ENCODE assay signal across 9 mouse cellular contexts in genomic region chr1:78846471-78846870, GRCm38 (mm10). TPM values are rescaled to one million over a fixed set of nuclear protein-coding genes. Genes with fewer than 3 reads are reported as not detected.
DNase-seq lines count a peak whose midpoint lies in the region; ATAC-seq and TF ChIP-seq lines count a peak whose summit lies in the region.
"Had no signal": no experiment of that assay in that cellular context is flagged by ENCODE, and none has a peak within 500 bp of the region (broad histone marks: within the 10 kb centered on the region; RNA-seq: fewer than 3 reads in every experiment).

No protein-coding gene starts in this region.

- TF ChIP-seq POLR2A in CH12.LX (IDR thresholded peaks at IDR 0.05; ENCODE audit: low read depth, low read length), result no peak

- H3K9me3 ChIP-seq in kidney, embryonic 15.5 days (replicated peaks), result no peaks in the 10 kb centered on the region
- no peaks in the 10 kb centered on the region for H3K9me3 ChIP-seq in CH12.LX (replicated peaks; ENCODE audit: low read length)
- H3K9me3 ChIP-seq in heart, postnatal 0 days (replicated peaks; ENCODE audit: control insufficient read depth, low read length), result no peaks in the 10 kb centered on the region
- H3K9me3 ChIP-seq: limb, embryonic 15.5 days had no signal

- H3K9ac ChIP-seq in kidney, embryonic 15.5 days, result no peak overlapping the region
- no peak overlapping the region for H3K9ac ChIP-seq in CH12.LX (ENCODE audit: insufficient read depth, low read depth)
- no peak overlapping the region for H3K9ac ChIP-seq in heart, postnatal 0 days (replicated peaks; ENCODE audit: low read depth, low read length)
- H3K9ac ChIP-seq: limb, embryonic 15.5 days had no signal

- no peaks in the 10 kb centered on the region for H3K79me2 ChIP-seq in CH12.LX (replicated peaks; ENCODE audit: control insufficient read depth, extremely low read depth, insufficient read depth, poor library complexity, severe bottlenecking)

- H3K36me3 ChIP-seq in kidney, embryonic 15.5 days, result no peaks in the 10 kb centered on the region
- no peaks in the 10 kb centered on the region for H3K36me3 ChIP-seq in CH12.LX (replicated peaks in 1 of 2; ENCODE audit: control insufficient read depth in 1 of 2, insufficient read depth in 1 of 2, low read length in 1 of 2)
- H3K36me3 ChIP-seq in heart, postnatal 0 days (replicated peaks; ENCODE audit: control insufficient read depth, insufficient read depth, low read length), result no peaks in the 10 kb centered on the region
- H3K36me3 ChIP-seq: limb, embryonic 15.5 days had no signal

- DNase-seq in kidney, adult 11 months, result peak; percentile 22
- DNase-seq in CH12.LX (ENCODE audit: extremely low read depth), result peak; percentile 66
- peak; percentile 54 for DNase-seq in adrenal gland, postnatal 25 days
- DNase-seq in heart, postnatal 0 days (ENCODE audit: low spot score), result no peak
- DNase-seq in retina, embryonic 14.5 days (ENCODE audit: low spot score), result peak; percentile 47
- no peak for DNase-seq in Muller cell, postnatal 12 days (ENCODE audit: inconsistent ontology term)

- H3K27ac ChIP-seq in kidney, embryonic 15.5 days, result no peak overlapping the region
- H3K27ac ChIP-seq in CH12.LX (ENCODE audit: insufficient read depth, low read depth), result no peak overlapping the region
- H3K27ac ChIP-seq in heart, postnatal 0 days (ENCODE audit: low read depth), result no peak overlapping the region
- H3K27ac ChIP-seq: limb, embryonic 15.5 days had no signal

- no peak for TF ChIP-seq EP300 in CH12.LX (IDR thresholded peaks at IDR 0.05; ENCODE audit: low read length)
- no peak for TF ChIP-seq EP300 in heart, postnatal 0 days (IDR thresholded peaks at IDR 0.05; ENCODE audit: low read depth)

- dilution Hi-C loops in CH12.LX (cut with MboI; ENCODE audit: extremely low pct_ligation_motif_present, extremely low pct_unique_long_range_greater_than_20kb, low sequenced_read_pairs), result no loop called here

- WGBS in kidney, embryonic 15.5 days, result 55% methylated on average over 2 of the region's 2 CpGs
- 39% methylated on average over 2 of the region's 2 CpGs for WGBS in heart, postnatal 0 days

- in situ Hi-C loops in CH12.LX (cut with MboI; ENCODE audit: low pct_ligation_motif_present, low pct_unique_long_range_greater_than_20kb, low sequenced_read_pairs), result no loop called here

- no peak for ATAC-seq in kidney, embryonic 15.5 days (replicated peaks; ENCODE audit: low FRiP score)
- ATAC-seq in heart, postnatal 0 days (ENCODE audit: insufficient read depth, low read depth), result no peak
- no peak for ATAC-seq in megakaryocyte, adult 5-6 weeks (ENCODE audit: poor library complexity, severe bottlenecking)

- H3K4me2 ChIP-seq in kidney, embryonic 15.5 days, result no peak overlapping the region
- no peak overlapping the region for H3K4me2 ChIP-seq in CH12.LX (ENCODE audit: insufficient read depth, low read depth, poor library complexity, severe bottlenecking)
- H3K4me2 ChIP-seq in heart, postnatal 0 days (ENCODE audit: low read depth, low read length), result no peak overlapping the region
- H3K4me2 ChIP-seq: limb, embryonic 15.5 days had no signal

- no peaks in the 10 kb centered on the region for H3K4me1 ChIP-seq in kidney, embryonic 15.5 days
- H3K4me1 ChIP-seq in CH12.LX (ENCODE audit: control insufficient read depth in 1 of 2, insufficient read depth in 2 of 2), result peaks cover 0 to 4% of the 10 kb centered on the region in 2 experiments; a peak in 1 of 4 replicates
- H3K4me1 ChIP-seq in heart, postnatal 0 days (ENCODE audit: control insufficient read depth, insufficient read depth), result no peaks in the 10 kb centered on the region

- peak; percentile 31 for TF ChIP-seq RAD21 in CH12.LX (IDR thresholded peaks at IDR 0.05; ENCODE audit: low read depth, low read length)

- no peak overlapping the region for H3K4me3 ChIP-seq in kidney, embryonic 15.5 days (replicated peaks)
- no peak overlapping the region for H3K4me3 ChIP-seq in CH12.LX (replicated peaks in 1 of 3; ENCODE audit: low read depth in 2 of 3, low read length in 2 of 3, poor library complexity in 1 of 3)
- H3K4me3 ChIP-seq in heart, postnatal 0 days (ENCODE audit: low read depth, low read length), result no peak overlapping the region
- H3K4me3 ChIP-seq: limb, embryonic 15.5 days had no signal

- H3K27me3 ChIP-seq in kidney, embryonic 15.5 days, result no peaks in the 10 kb centered on the region
- H3K27me3 ChIP-seq in CH12.LX (replicated peaks), result no peaks in the 10 kb centered on the region
- H3K27me3 ChIP-seq in heart, postnatal 0 days (ENCODE audit: control insufficient read depth, insufficient read depth, low read length), result no peaks in the 10 kb centered on the region
- H3K27me3 ChIP-seq: limb, embryonic 15.5 days had no signal

- TF ChIP-seq CTCF in CH12.LX (conservative IDR thresholded peaks at IDR 0.05 in 1 of 2, IDR thresholded peaks at IDR 0.05 in 1 of 2; ENCODE audit: low read depth in 2 of 2, low read length in 2 of 2), result peak; percentile 21 to 67; a peak in 3 of 4 replicates
- peak; percentile 51 for TF ChIP-seq CTCF in heart, postnatal 0 days (IDR thresholded peaks at IDR 0.05; ENCODE audit: low read depth)

TF ChIP-seq in CH12.LX, 34 proteins besides CTCF, POLR2A, EP300 and RAD21:
- peak; percentile 36 for TF ChIP-seq SMC3 (IDR thresholded peaks at IDR 0.05; ENCODE audit: low read depth, low read length)
- no peak for TF ChIP-seq USF2 (conservative IDR thresholded peaks at IDR 0.05; ENCODE audit: low read depth, low read length)

RNA-seq across cellular contexts. Expression of gene Kcne4, which starts 29.9 kb away (rescaled TPM):
- polyA plus RNA-seq in kidney, embryonic 15.5 days (2015; fragmentation: Nextera tagmentation; extraction: Ambion mirVana), result 7.3 and 7.7 TPM in 2 replicates
- total RNA-seq in CH12.LX (2012; rRNA removed) (not detected in 2 replicates), CH12.LX (2014; rRNA removed) (not detected in 2 replicates)
- polyA plus RNA-seq in CH12.LX (2012; ENCODE audit: insufficient read length, low read depth), result not detected in 2 replicates
- 3.8 and 5.3 TPM in 2 replicates for total RNA-seq in adrenal gland, postnatal 25 days (2021)
- total RNA-seq in heart, postnatal 0 days (2014; rRNA removed; ENCODE audit: low replicate concordance), result 0.46 and 3.9 TPM in 2 replicates
- polyA plus RNA-seq in heart, postnatal 0 days (2015; fragmentation: Nextera tagmentation; extraction: Ambion mirVana), result 3.0 and 3.5 TPM in 2 replicates
- not detected in 2 replicates for total RNA-seq in megakaryocyte, adult 5-6 weeks (2015)
- total RNA-seq in megakaryocyte, adult 5-6 weeks (2017), result not detected in 2 replicates

Comparison
In these comparisons a context has a peak if more than half of its experiments do, and no peak if none do; other contexts are left out.
1. DNase-seq: peak in kidney, adult 11 months (single experiment), CH12.LX (single experiment), adrenal gland, postnatal 25 days (single experiment) and retina, embryonic 14.5 days (single experiment); none in heart, postnatal 0 days (single experiment) and Muller cell, postnatal 12 days (single experiment).